ENCODE assay signal across 8 mouse cellular contexts in the genomic region with DNA sequence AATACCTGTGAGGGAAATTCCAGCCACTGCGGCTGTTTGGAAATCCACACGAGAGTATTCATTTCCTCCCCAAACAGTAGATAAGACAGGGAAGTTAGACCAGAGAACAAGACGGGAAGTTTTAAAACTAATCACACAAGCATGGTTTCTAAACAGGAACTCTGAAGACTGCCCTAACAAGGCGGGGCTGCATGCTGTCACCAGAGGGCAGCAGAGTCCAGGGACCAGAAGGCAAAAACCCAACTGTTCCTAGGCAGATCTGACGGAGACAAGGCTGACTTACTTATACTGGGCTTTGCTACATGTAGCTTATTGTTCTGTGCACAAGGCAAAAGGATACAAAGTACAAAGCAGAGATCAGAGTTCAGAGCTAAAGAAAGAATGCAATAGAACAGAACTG. TPM values are rescaled to one million over a fixed set of nuclear protein-coding genes. Genes with fewer than 3 reads are reported as not detected.
DNase-seq lines count a peak whose midpoint lies in the region; ATAC-seq and TF ChIP-seq lines count a peak whose summit lies in the region.

No protein-coding gene starts in this region.

- H3K4me2 ChIP-seq in midbrain, embryonic 15.5 days, result no peak overlapping the region
- no peak overlapping the region for H3K4me2 ChIP-seq in intestine, postnatal 0 days (replicated peaks; ENCODE audit: low read depth)
- H3K4me2 ChIP-seq in limb, embryonic 11.5 days (ENCODE audit: low read depth, severe bottlenecking), result no peak overlapping the region

- WGBS in midbrain, embryonic 10.5 days, result 20% methylated on average over 5 of the region's 5 CpGs
- WGBS in midbrain, embryonic 15.5 days, result 16% methylated on average over 5 of the region's 5 CpGs
- WGBS in intestine, postnatal 0 days, result 7% methylated on average over 5 of the region's 5 CpGs
- WGBS in limb, embryonic 11.5 days, result 16% methylated on average over 5 of the region's 5 CpGs

- no peak overlapping the region for H3K4me3 ChIP-seq in midbrain, embryonic 10.5 days
- H3K4me3 ChIP-seq in midbrain, embryonic 15.5 days, result no peak overlapping the region
- H3K4me3 ChIP-seq in intestine, postnatal 0 days (ENCODE audit: low read depth, low read length), result no peak overlapping the region
- H3K4me3 ChIP-seq in limb, embryonic 11.5 days (ENCODE audit: low read depth, low read length), result no peak overlapping the region

- ATAC-seq in midbrain, embryonic 15.5 days (replicated peaks), result no peak
- peak; percentile 58; the same call in 1 of the 2 replicates for ATAC-seq in cerebellum, adult (ENCODE audit: insufficient number of reproducible peaks, low FRiP score, low TSS enrichment)
- peak; percentile 69 for ATAC-seq in intestine, postnatal 0 days
- ATAC-seq in limb, embryonic 11.5 days (ENCODE audit: insufficient number of reproducible peaks, low FRiP score, low TSS enrichment, low read depth), result no peak

- H3K27me3 ChIP-seq in midbrain, embryonic 10.5 days (ENCODE audit: low read depth, poor library complexity, severe bottlenecking), result peaks cover 22% of the 10 kb centered on the region
- peaks cover 16% of the 10 kb centered on the region for H3K27me3 ChIP-seq in midbrain, embryonic 15.5 days (replicated peaks)
- H3K27me3 ChIP-seq in intestine, postnatal 0 days (replicated peaks; ENCODE audit: control insufficient read depth, insufficient read depth, low read length), result no peaks in the 10 kb centered on the region
- peaks cover 7% of the 10 kb centered on the region for H3K27me3 ChIP-seq in limb, embryonic 11.5 days (ENCODE audit: control insufficient read depth, insufficient read depth, low read length)

- no peaks in the 10 kb centered on the region for H3K9me3 ChIP-seq in midbrain, embryonic 10.5 days (replicated peaks)
- no peaks in the 10 kb centered on the region for H3K9me3 ChIP-seq in midbrain, embryonic 15.5 days
- H3K9me3 ChIP-seq in intestine, postnatal 0 days (ENCODE audit: control insufficient read depth), result no peaks in the 10 kb centered on the region
- no peaks in the 10 kb centered on the region for H3K9me3 ChIP-seq in limb, embryonic 11.5 days (ENCODE audit: control insufficient read depth, low read length)

- H3K27ac ChIP-seq in midbrain, embryonic 10.5 days (replicated peaks), result no peak overlapping the region
- no peak overlapping the region for H3K27ac ChIP-seq in midbrain, embryonic 15.5 days
- H3K27ac ChIP-seq in intestine, postnatal 0 days (ENCODE audit: low read depth, low read length), result no peak overlapping the region
- no peak overlapping the region for H3K27ac ChIP-seq in limb, embryonic 11.5 days (replicated peaks; ENCODE audit: low read depth, low read length)

- DNase-seq in midbrain, embryonic 10.5 days (ENCODE audit: low spot score), result peak; percentile 70
- peak; percentile 58 to 79 for DNase-seq in frontal cortex, postnatal 14 days (ENCODE audit: low spot score in 2 of 2)
- DNase-seq in limb, embryonic 11.5 days (ENCODE audit: low spot score), result peak; percentile 84
- DNase-seq in ovary, postnatal 14 days (ENCODE audit: low spot score), result peak; percentile 77
- DNase-seq in thymus, postnatal 0 days (ENCODE audit: low spot score), result peak; percentile 75

- peak; percentile 99 for TF ChIP-seq CTCF in intestine, postnatal 0 days (IDR thresholded peaks at IDR 0.05; ENCODE audit: low read depth)

- no peak overlapping the region for H3K9ac ChIP-seq in midbrain, embryonic 15.5 days
- no peak overlapping the region for H3K9ac ChIP-seq in intestine, postnatal 0 days (ENCODE audit: low read depth, low read length)
- no peak overlapping the region for H3K9ac ChIP-seq in limb, embryonic 11.5 days (ENCODE audit: low read length)

- H3K36me3 ChIP-seq in midbrain, embryonic 10.5 days, result no peaks in the 10 kb centered on the region
- no peaks in the 10 kb centered on the region for H3K36me3 ChIP-seq in midbrain, embryonic 15.5 days (replicated peaks)
- no peaks in the 10 kb centered on the region for H3K36me3 ChIP-seq in intestine, postnatal 0 days (ENCODE audit: control insufficient read depth, insufficient read depth)
- no peaks in the 10 kb centered on the region for H3K36me3 ChIP-seq in limb, embryonic 11.5 days (ENCODE audit: control insufficient read depth, insufficient read depth, low read length)

- H3K4me1 ChIP-seq in midbrain, embryonic 10.5 days, result peaks cover 3% of the 10 kb centered on the region; the same call in 1 of the 2 replicates
- H3K4me1 ChIP-seq in midbrain, embryonic 15.5 days, result peaks cover under 1% of the 10 kb centered on the region; the same call in 1 of the 2 replicates
- H3K4me1 ChIP-seq in intestine, postnatal 0 days (replicated peaks; ENCODE audit: control insufficient read depth, insufficient read depth, low read length), result no peaks in the 10 kb centered on the region
- H3K4me1 ChIP-seq in limb, embryonic 11.5 days (ENCODE audit: control insufficient read depth, insufficient read depth, low read length), result no peaks in the 10 kb centered on the region

RNA-seq across cellular contexts. Expression of gene Mlkl, which starts 5.2 kb away (rescaled TPM):
- polyA plus RNA-seq in midbrain, embryonic 10.5 days (2016; fragmentation: Nextera tagmentation; extraction: Ambion mirVana), result 0.25 TPM in 2 replicates
- 0.37 and 0.57 TPM in 2 replicates for polyA plus RNA-seq in midbrain, embryonic 15.5 days (2015; fragmentation: Nextera tagmentation; extraction: Ambion mirVana)
- polyA plus RNA-seq in intestine, postnatal 0 days (2015; fragmentation: Nextera tagmentation; extraction: Ambion mirVana), result 10.0 TPM in 2 replicates
- polyA plus RNA-seq in limb, embryonic 11.5 days (2014; fragmentation: Nextera tagmentation; extraction: Ambion mirVana), result 0.20 and 0.44 TPM in 2 replicates
- 5.0 TPM in 2 replicates for polyA plus RNA-seq in thymus, postnatal 0 days (2015; fragmentation: Nextera tagmentation; extraction: Ambion mirVana)

RNA-seq across cellular contexts. Expression of gene Rfwd3, which starts 43.2 kb away (rescaled TPM):
- 95.2 and 98.9 TPM in 2 replicates for polyA plus RNA-seq in midbrain, embryonic 10.5 days (2016; fragmentation: Nextera tagmentation; extraction: Ambion mirVana)
- 23.5 and 24.5 TPM in 2 replicates for polyA plus RNA-seq in midbrain, embryonic 15.5 days (2015; fragmentation: Nextera tagmentation; extraction: Ambion mirVana)
- 16.0 and 16.1 TPM in 2 replicates for polyA plus RNA-seq in intestine, postnatal 0 days (2015; fragmentation: Nextera tagmentation; extraction: Ambion mirVana)
- polyA plus RNA-seq in limb, embryonic 11.5 days (2014; fragmentation: Nextera tagmentation; extraction: Ambion mirVana), result 95.9 and 100 TPM in 2 replicates
- 38.3 and 42.1 TPM in 2 replicates for polyA plus RNA-seq in thymus, postnatal 0 days (2015; fragmentation: Nextera tagmentation; extraction: Ambion mirVana)

RNA-seq across cellular contexts. Expression of gene Fa2h, which starts 50.4 kb away (rescaled TPM):
- polyA plus RNA-seq in midbrain, embryonic 10.5 days (2016; fragmentation: Nextera tagmentation; extraction: Ambion mirVana), result 0.07 TPM in 1 of 2 replicates, not detected in the other
- 0.10 and 0.11 TPM in 2 replicates for polyA plus RNA-seq in midbrain, embryonic 15.5 days (2015; fragmentation: Nextera tagmentation; extraction: Ambion mirVana)
- 0.50 and 2.6 TPM in 2 replicates for polyA plus RNA-seq in intestine, postnatal 0 days (2015; fragmentation: Nextera tagmentation; extraction: Ambion mirVana)
- polyA plus RNA-seq in limb, embryonic 11.5 days (2014; fragmentation: Nextera tagmentation; extraction: Ambion mirVana), result not detected in 2 replicates
- polyA plus RNA-seq in thymus, postnatal 0 days (2015; fragmentation: Nextera tagmentation; extraction: Ambion mirVana), result 0.07 and 0.13 TPM in 2 replicates

Comparison
In these comparisons a context has a peak if more than half of its experiments do, and no peak if none do; other contexts are left out.
1. ATAC-seq: peak in cerebellum, adult (single experiment) and intestine, postnatal 0 days (single experiment); none in midbrain, embryonic 15.5 days (single experiment) and limb, embryonic 11.5 days (single experiment).
2. Peak in every context shown above with its lines, with median percentiles within 50 percentile points of each other: DNase-seq.